Mouse (Mus musculus): ENCODE measurements around the gene Tnxb.

- TF ChIP-seq CTCF (IDR thresholded peaks at IDR 0.05; ENCODE audit: low read depth, low read length), result no peak
- no peak for TF ChIP-seq POLR2A (IDR thresholded peaks at IDR 0.05; ENCODE audit: borderline replicate concordance, low read depth, low read length)
Measured at GRCm38 (mm10) chr17:34671151-34672066, 1.1 kb downstream of the Tnxb start.
